Mouse (Mus musculus) thymus, adult 2 months (tissue): ENCODE measurements around the gene Col28a1.

ENCODE experiments used
- CTCF ChIP-seq: fragments of 200-500 bp; IDR thresholded peaks from 2 replicates; pipeline ENCODE4 v1.5.1; 2012; ENCODE audit warnings: mild to moderate bottlenecking, control low read depth, low read length, moderate library complexity, borderline replicate concordance; ENCODE audit not compliant: control insufficient read depth, poor library complexity, insufficient read depth; ENCODE audit errors: extremely low read depth
- POLR2A ChIP-seq: fragments of 200-500 bp; IDR thresholded peaks from 2 replicates; pipeline ENCODE4 v1.6.1; 2012; ENCODE audit warnings: mild to moderate bottlenecking, low read length, control low read depth, moderate library complexity; ENCODE audit not compliant: control insufficient read depth, poor library complexity, insufficient read depth; ENCODE audit errors: extremely low read depth

- no peak for TF ChIP-seq CTCF
- TF ChIP-seq POLR2A = no peak
Measured at GRCm38 (mm10) chr6:8152551-8153361, 39.7 kb downstream of the Col28a1 start.
